Mouse (Mus musculus) limb, embryonic 11.5 days (tissue): ENCODE measurements around the gene C1galt1. TPM values are rescaled to one million over a fixed set of nuclear protein-coding genes. Genes with fewer than 3 reads are reported as not detected.

Experiments
- ATAC-seq: fragments of 200-750 bp; cut with Nextera tagmentation; 2 replicates; pipeline ENCODE4 v1.8.0; 2017; ENCODE audit warnings: low read depth; ENCODE audit not compliant: insufficient number of reproducible peaks, low FRiP score, low TSS enrichment
- DNase-seq: peaks from one replicate; pipeline ENCODE4 v3.0.0-alpha.2; 2015; ENCODE audit warnings: low spot score
- H3K27ac ChIP-seq: fragments of 300-500 bp; sonication (generic); replicated peaks from 2 replicates; pipeline ENCODE4 v1.5.1; 2014; ENCODE audit warnings: low read depth, mild to moderate bottlenecking, low read length
- H3K27me3 ChIP-seq: fragments of 300-500 bp; sonication (generic); 2 replicates; pipeline ENCODE4 v1.6.1; 2014; ENCODE audit warnings: mild to moderate bottlenecking, low read length, mixed read lengths; ENCODE audit not compliant: control insufficient read depth, insufficient read depth
- H3K36me3 ChIP-seq: fragments of 300-500 bp; sonication (generic); 2 replicates; pipeline ENCODE4 v1.6.1; 2014; ENCODE audit warnings: mild to moderate bottlenecking, low read length, moderate library complexity, mixed read lengths; ENCODE audit not compliant: control insufficient read depth, insufficient read depth
- H3K4me1 ChIP-seq: fragments of 300-500 bp; sonication (generic); 2 replicates; pipeline ENCODE4 v1.6.1; 2014; ENCODE audit warnings: low read length, mixed read lengths; ENCODE audit not compliant: control insufficient read depth, insufficient read depth
- H3K4me2 ChIP-seq: fragments of 300-500 bp; sonication (generic); 2 replicates; pipeline ENCODE4 v1.6.1; 2014; ENCODE audit warnings: low read depth, mild to moderate bottlenecking, moderate library complexity; ENCODE audit not compliant: severe bottlenecking
- H3K4me3 ChIP-seq: fragments of 300-500 bp; sonication (generic); 2 replicates; pipeline ENCODE4 v1.5.1; 2014; ENCODE audit warnings: low read depth, low read length
- H3K9ac ChIP-seq: fragments of 300-500 bp; sonication (generic); 2 replicates; pipeline ENCODE4 v1.6.1; 2014; ENCODE audit warnings: mild to moderate bottlenecking, low read length
- H3K9me3 ChIP-seq: fragments of 300-500 bp; sonication (generic); 2 replicates; pipeline ENCODE4 v1.6.1; 2016; ENCODE audit warnings: low read length; ENCODE audit not compliant: control insufficient read depth
- WGBS: fragments of 180-500 bp; shearing (Covaris S2); extraction: QIAGEN DNeasy Blood & Tissue Kit; methylation state at CpG from one replicate; pipeline ENCODE4 v1.1.7; 2014; 5-methylcytosine and 5-hydroxymethylcytosine counted together
- polyA plus RNA-seq: library from polyadenylated mRNA; unstranded; fragments of >200 nt; fragmentation: Nextera tagmentation; extraction: Ambion mirVana; gene quantifications from 2 replicates; pipeline ENCODE4 v1.2.1, GENCODE M21; 2014

The C1galt1 gene
- polyA plus RNA-seq, 1 experiment from 2014 or later = 6.4 TPM

DNA sequence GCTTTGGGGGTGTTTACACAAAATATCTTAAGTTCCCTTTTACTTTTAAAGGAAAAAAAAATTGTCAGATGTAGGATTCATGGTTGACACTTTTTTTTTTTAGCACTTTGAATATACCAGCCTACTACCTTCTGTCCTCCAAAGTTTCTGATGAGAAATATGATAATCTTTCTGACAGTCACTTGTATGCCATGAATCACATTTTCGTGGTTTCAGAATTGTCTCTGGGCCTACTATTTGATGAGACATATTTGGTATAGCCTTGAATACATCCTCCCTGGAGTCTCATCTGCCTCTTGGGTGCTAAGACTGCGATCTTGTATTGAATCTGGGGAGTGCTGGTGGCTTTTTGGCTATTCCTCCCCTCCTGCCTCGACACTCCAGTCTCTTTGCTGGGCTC, 8.8 kb downstream of the C1galt1 start:
- ATAC-seq (no peak), DNase-seq (peak; percentile 12)
- Histone ChIP-seq H3K36me3 (no peaks in the 10 kb centered on the region), H3K27me3 (no peaks in the 10 kb centered on the region), H3K27ac (no peak overlapping the region), H3K4me2 (no peak overlapping the region), H3K4me3 (no peak overlapping the region), H3K9ac (no peak overlapping the region), H3K4me1 (0 out of 2 replicates have a peak, but pooled peaks cover 2% of the 10 kb centered on the region), H3K9me3 (no peaks in the 10 kb centered on the region)
- WGBS = 77% methylated on average over 3 of the region's 3 CpGs

DNA sequence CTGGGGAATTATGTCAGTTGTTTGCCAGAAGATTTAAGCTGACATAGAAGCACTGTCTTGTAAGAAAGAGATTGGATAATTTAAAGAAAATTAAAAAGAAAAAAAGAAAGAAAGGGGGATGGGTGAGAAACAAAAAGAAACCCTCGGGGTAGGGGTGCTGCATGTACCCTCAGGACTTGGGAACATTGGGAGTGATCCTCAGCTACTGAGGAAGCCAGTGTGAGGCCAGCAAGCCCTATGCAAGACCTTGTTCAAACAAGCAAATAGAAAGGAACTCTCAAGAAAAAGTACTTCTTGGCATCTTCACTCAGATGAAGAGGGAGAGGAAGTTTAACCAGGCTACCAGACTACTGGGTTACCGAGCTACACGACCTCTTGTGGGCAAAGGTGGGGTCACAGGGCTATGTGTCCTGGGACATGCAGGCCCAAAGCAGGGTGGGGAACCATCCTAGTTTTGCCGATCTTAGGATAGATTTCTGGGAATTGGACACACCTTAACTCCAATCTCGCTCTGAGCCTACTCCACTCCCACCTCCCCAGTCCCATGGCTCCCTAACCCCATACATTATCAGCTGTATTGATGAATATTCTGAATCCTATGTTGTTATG, 12.1 kb downstream of the C1galt1 start:
- 75% methylated on average over 5 of the region's 5 CpGs for WGBS
- H3K4me3 ChIP-seq = no peak overlapping the region

DNA sequence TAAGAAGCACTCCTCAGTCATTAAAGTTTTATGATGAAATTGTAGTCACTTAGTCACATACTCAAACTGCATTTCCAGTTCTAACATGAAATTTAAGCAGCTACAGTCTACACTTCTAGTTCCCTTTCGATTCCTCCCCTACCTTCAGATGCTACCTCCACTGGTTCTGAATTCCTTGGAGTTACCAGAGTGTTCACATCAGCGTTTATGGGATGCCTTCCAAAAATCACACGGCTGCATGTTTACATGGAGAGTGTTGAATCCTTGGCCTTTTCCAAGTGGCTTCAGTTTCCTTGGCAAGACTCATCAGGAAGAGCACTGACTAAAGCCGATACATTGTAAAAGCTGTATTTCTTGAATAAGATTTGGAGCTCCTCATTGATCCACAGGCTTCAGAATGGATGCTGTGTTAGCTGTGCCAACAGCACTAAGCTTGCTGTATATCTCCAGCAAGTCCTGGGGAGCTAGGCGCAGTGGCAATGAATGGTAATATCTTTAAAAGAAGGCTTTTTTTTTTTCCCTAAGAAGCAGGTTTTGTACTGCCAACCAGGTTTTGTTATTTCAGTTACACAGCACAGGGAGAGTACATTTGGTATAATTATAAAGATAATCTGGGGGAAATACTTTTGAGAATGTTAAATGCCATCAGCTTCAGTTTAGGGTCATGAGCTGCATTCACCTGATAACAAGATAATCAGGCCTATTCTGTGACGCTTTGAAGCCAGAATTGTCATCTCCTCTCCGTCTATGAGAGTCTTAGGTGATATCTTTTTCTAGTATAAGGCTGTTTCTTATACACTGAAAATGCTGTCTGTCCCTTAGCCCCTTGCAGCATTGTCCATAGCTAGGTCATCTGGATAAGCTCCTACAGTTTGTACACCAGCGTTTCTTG, 13.0 kb downstream of the C1galt1 start:
- Histone ChIP-seq H3K36me3 (no peaks in the 10 kb centered on the region), H3K4me2 (no peak overlapping the region), H3K4me3 (no peak overlapping the region), H3K27ac (no peak overlapping the region), H3K27me3 (no peaks in the 10 kb centered on the region), H3K9ac (no peak overlapping the region), H3K4me1 (no peaks in the 10 kb centered on the region), H3K9me3 (no peaks in the 10 kb centered on the region)
- ATAC-seq = no peak
- 89% methylated on average over 8 of the region's 8 CpGs for WGBS
- no peak for DNase-seq

More for the DNA sequence above, 12.1 kb downstream of the C1galt1 start:
- Histone ChIP-seq H3K27me3 (no peaks in the 10 kb centered on the region), H3K36me3 (no peaks in the 10 kb centered on the region), H3K4me2 (no peak overlapping the region), H3K4me1 (no peaks in the 10 kb centered on the region), H3K27ac (no peak overlapping the region), H3K9ac (no peak overlapping the region), H3K9me3 (no peaks in the 10 kb centered on the region)
- DNase-seq (no peak), ATAC-seq (no peak)

DNA sequence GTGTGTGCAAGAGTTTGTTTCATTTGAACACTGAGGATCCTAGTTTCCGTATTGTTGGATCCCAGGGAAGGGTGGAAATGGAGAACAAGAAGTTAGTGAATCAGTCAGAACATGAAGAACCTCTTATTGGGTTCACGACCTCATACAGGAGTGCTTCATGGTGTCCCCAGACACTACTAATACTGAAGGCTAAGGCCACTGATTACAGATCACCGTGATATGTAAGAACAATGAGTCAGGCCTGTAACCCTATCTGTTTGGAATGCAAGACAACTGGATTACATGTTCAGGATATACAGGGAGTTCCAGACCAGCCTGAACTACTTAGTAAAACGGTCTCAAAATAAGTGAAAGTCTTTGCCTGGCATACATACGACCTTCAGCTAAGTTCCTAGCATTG, 13.9 kb downstream of the C1galt1 start:
- no peak overlapping the region for H3K4me2 ChIP-seq
- H3K27ac ChIP-seq = no peak overlapping the region
- ATAC-seq (no peak), DNase-seq (no peak)
- no peak overlapping the region for H3K9ac ChIP-seq
- WGBS = 84% methylated on average over 5 of the region's 5 CpGs
- no peaks in the 10 kb centered on the region for H3K36me3 ChIP-seq
- H3K27me3 ChIP-seq = no peaks in the 10 kb centered on the region
- no peaks in the 10 kb centered on the region for H3K9me3 ChIP-seq
- no peaks in the 10 kb centered on the region for H3K4me1 ChIP-seq
- no peak overlapping the region for H3K4me3 ChIP-seq

DNA sequence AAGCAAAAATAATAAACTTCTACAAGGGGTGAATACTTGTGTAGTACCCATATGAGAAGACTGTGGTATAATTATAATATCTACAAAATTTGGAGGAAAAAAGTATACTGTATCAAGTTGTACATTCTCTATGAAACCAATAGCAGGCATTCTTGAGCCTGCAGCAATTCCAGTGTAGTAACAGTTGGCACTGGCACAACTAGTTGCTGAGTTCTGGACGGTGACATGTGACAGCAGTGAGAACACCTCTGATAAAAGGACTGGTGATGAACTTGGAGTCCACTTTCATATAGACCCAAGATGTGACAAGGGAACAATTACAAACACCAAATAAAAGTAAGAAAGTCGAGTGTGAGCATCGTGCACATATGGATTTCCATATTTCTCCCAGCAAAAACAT, 14.5 kb downstream of the C1galt1 start:
- H3K4me1 ChIP-seq = no peaks in the 10 kb centered on the region
- no peak overlapping the region for H3K27ac ChIP-seq
- no peak for DNase-seq
- H3K4me2 ChIP-seq = no peak overlapping the region
- H3K9me3 ChIP-seq = no peaks in the 10 kb centered on the region
- H3K36me3 ChIP-seq = no peaks in the 10 kb centered on the region
- H3K27me3 ChIP-seq = no peaks in the 10 kb centered on the region
- no peak overlapping the region for H3K9ac ChIP-seq
- 90% methylated on average over 3 of the region's 3 CpGs for WGBS
- ATAC-seq = no peak
- H3K4me3 ChIP-seq = no peak overlapping the region

DNA sequence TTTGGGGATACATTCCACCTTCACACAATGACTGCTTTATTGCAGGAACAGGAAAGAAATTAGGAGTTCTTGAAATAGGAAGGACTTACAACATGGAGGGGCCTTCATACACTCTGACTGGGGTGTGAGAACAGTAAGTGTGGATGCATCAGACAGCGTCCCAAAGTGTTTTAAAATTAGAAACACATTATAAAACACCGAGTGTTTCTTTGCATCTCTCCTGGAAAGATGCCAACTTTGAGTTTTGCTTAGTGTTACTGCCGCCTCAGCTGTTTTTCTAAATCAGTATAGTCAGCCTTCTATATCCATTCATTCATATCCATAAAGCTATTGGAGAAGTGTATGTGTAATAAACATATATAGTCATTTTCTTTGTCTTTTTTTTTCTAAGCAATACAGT, 16.4 kb downstream of the C1galt1 start:
- ATAC-seq (no peak), DNase-seq (no peak)
- H3K27ac ChIP-seq = no peak overlapping the region
- H3K36me3 ChIP-seq = no peaks in the 10 kb centered on the region
- WGBS = 86% methylated on average over 3 of the region's 3 CpGs
- no peaks in the 10 kb centered on the region for H3K9me3 ChIP-seq
- no peaks in the 10 kb centered on the region for H3K4me1 ChIP-seq
- no peak overlapping the region for H3K4me3 ChIP-seq
- H3K4me2 ChIP-seq = no peak overlapping the region
- no peak overlapping the region for H3K9ac ChIP-seq
- no peaks in the 10 kb centered on the region for H3K27me3 ChIP-seq

DNA sequence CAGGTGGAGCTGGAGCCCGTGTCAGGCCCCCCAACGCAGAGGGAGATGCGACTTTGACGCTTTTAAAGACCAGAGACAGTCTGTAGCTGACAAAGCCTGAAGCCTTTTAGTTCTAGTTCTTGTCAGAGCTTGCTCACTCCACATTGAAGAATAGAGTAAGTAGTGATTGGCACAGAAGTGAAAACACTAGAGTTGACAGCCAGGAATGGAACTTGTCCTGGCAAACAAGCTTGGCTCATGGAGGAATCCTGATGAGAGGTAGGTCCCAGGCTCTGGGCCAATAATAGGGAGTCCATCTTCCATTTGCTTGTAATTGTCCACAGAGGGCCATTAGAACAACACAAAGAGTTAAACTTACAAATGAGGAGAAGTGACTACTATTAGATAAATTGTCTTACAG, 18.7 kb downstream of the C1galt1 start:
- 85% methylated on average over 4 of the region's 4 CpGs for WGBS
- Histone ChIP-seq H3K27me3 (no peaks in the 10 kb centered on the region), H3K27ac (no peak overlapping the region), H3K36me3 (no peaks in the 10 kb centered on the region), H3K9ac (no peak overlapping the region), H3K4me1 (no peaks in the 10 kb centered on the region), H3K4me2 (no peak overlapping the region), H3K9me3 (no peaks in the 10 kb centered on the region), H3K4me3 (no peak overlapping the region)
- DNase-seq (no peak), ATAC-seq (no peak)

DNA sequence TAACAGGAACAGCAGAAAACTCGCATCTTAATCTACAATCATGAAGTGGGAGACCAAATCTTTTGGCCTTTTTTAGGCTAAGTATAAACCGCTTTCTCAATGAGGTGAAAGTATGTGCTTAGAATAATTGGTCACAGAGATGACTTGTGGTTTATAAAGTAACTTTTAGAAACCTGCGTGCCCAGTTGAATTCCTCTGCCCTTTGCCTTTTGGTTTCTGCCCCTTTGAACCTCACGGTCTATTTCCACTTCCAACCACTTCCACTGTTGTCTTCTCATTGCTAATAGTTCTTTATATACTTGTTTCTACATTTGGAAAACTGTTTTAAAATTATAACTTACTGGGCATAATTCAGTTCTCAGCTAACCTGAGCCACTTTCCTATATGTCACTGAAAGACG, 32.2 kb downstream of the C1galt1 start:
- no peaks in the 10 kb centered on the region for H3K9me3 ChIP-seq
- no peaks in the 10 kb centered on the region for H3K36me3 ChIP-seq
- ATAC-seq (no peak), DNase-seq (no peak)
- H3K27me3 ChIP-seq = no peaks in the 10 kb centered on the region
- H3K4me3 ChIP-seq = no peak overlapping the region
- H3K4me1 ChIP-seq = no peaks in the 10 kb centered on the region
- 92% methylated on average over 5 of the region's 5 CpGs for WGBS
- H3K4me2 ChIP-seq = no peak overlapping the region
- no peak overlapping the region for H3K27ac ChIP-seq
- H3K9ac ChIP-seq = no peak overlapping the region
